Mouse (Mus musculus) adrenal gland, adult (tissue): ENCODE results near the gene Fam221b.

Experiments used
- DNase-seq, 2 experiments: peaks; one replicate each; pipeline ENCODE4 v3.0.0; 2022 to 2023; ENCODE audit warnings: low spot score in 1 of 2; ENCODE audit not compliant: inconsistent age in 2 of 2

Fam221b gene

DNA sequence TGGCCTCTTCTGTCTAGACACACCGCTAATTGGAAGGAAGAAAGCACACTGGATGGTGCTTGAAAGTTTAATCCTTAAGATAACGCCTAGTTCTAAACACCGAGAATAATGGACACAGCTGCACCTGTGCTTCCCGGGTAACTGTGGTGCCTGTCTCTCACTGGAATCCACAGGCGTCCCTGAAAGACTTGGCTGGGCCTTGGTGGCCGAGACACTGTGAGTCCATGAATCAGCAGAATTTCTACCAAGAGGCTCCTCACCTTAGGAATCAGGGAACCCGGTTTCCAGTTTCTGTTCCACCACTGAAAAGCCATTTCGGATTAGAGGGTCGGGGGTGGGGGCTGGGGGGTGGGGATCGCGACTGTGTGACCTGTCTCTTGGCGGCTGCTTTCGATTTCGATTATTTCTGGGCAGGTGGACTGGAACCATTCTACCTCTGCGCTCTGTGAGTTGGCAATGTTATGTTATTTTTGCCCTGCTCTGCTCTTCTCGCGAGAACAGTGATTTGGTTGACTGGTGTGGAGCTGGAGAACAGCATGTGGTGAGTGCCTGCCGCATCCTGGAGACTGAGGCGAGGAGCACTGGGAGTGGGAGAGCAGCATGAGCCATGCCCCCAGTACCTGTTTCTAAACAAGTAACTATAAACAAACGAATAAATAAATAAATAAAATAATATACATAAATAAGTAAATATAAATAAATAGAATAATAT lies 39.7 kb downstream of the Fam221b start:
- DNase-seq: peak in 1 of 2 experiments; percentile 11

DNA sequence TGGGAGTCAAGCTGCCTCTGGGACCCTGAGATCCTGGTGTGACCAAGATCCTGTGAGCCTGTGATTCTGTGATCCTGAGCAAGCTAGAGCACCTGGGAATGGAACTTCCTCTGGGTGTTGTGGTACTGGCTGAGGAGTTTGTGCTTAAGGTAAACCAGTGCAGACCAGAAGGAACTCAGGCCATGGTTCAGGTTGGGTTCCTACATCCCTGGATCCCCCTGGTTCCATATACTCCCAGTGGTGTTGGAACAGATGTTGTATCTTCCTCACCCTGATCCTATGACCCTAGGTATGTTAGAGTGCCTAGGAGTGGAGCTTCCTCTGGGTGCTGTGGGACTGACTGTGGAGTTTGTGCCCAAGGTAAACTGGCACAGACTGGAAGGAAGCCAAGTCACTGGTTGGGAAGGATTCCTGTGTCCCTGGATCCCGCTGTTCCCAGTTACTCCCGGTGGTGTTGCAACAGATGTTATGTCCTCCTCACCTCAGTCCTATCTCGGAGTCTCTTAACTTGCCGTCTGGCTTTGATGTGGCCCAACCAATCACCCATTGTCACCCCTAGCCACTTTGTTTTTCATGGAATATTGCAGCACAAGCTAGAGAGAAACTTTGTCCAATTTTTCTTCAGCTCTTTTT lies 48.7 kb downstream of the Fam221b start:
- DNase-seq: peak in 1 of 2 experiments; percentile 44

DNA sequence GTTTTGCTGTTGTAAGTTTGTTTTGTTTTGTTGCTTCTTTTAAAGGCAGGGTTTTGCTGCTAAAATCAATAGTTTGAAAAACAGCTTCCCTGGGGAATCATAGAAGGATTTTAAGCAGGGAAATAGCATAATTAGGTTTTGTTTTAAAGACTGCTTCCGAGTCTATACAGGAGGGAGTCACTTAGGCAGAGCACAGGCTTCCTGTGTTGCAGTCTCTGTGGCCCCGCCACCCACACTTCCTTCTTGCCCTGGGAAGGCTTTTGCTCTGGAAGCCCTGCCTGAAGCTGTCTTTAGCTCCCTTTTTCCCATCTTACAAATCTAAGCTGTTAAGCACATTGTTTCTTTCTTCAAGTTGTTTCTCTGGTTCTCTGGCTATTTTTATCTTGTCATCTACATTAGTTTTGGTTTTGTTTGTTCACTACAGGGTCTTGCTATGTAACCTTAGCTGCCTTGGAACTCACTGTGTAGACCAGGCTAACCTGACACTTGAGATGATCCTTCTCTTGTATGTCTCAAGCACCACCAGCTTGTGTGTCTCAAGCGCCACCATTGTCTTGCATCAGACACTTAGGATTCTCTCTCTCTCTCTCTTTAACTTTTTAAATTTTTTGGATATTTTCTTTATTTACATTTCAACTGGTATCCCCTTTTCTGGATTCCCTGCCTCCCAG lies 55.8 kb downstream of the Fam221b start:
- DNase-seq: peak in 1 of 2 experiments; percentile 43

DNA sequence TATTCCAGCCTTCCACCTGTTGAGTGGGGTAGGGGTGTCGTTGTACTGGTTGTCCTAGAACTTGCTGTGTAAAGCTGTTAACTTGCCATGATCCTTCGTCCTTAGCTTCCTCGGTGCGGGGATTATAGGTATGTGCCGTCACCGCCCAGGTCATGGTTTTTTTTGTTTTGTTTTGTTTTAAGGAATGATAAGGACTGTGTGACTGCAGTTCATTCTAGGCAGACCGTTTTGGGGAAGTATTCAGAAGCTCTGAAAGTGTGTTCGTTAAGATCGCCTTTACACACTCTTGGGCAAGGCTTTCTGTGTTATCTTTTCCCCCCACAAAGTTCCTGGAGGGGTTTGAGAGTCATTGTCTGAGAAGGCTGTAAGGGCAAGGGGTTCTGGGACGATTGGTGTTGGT lies 56.4 kb downstream of the Fam221b start:
- no peak for DNase-seq
